26 mouse cellular contexts compared by ENCODE assay signal in genomic region chr3:70860909-70861675, GRCm38 (mm10).
DNase-seq lines count a peak whose midpoint lies in the region; ATAC-seq lines count a peak whose summit lies in the region.
"Had no signal": no experiment of that assay in that cellular context is flagged by ENCODE, and none has a peak within 500 bp of the region (broad histone marks: within the 10 kb centered on the region; RNA-seq: fewer than 3 reads in every experiment).

No protein-coding gene starts in this region.

- H3K4me2 ChIP-seq in forebrain, embryonic 15.5 days (replicated peaks) = no peak overlapping the region
- no peak overlapping the region for H3K4me2 ChIP-seq in forebrain, embryonic 12.5 days
- no peak overlapping the region for H3K4me2 ChIP-seq in midbrain, embryonic 16.5 days (ENCODE audit: low read length)
- H3K4me2 ChIP-seq in midbrain, embryonic 13.5 days (replicated peaks) = no peak overlapping the region
- H3K4me2 ChIP-seq: embryonic facial prominence, embryonic 13.5 days; heart, embryonic 11.5 days; neural tube, embryonic 12.5 days had no signal

- H3K9ac ChIP-seq in forebrain, embryonic 15.5 days (replicated peaks) = no peak overlapping the region
- no peak overlapping the region for H3K9ac ChIP-seq in forebrain, embryonic 12.5 days
- H3K9ac ChIP-seq in midbrain, embryonic 16.5 days (ENCODE audit: low read depth, low read length) = no peak overlapping the region
- H3K9ac ChIP-seq in midbrain, embryonic 13.5 days (replicated peaks) = no peak overlapping the region
- H3K9ac ChIP-seq: embryonic facial prominence, embryonic 13.5 days; neural tube, embryonic 12.5 days had no signal

- no peaks in the 10 kb centered on the region for H3K27me3 ChIP-seq in forebrain, embryonic 15.5 days
- H3K27me3 ChIP-seq in forebrain, embryonic 12.5 days = no peaks in the 10 kb centered on the region
- H3K27me3 ChIP-seq in midbrain, embryonic 16.5 days (ENCODE audit: control insufficient read depth, insufficient read depth, low read depth, low read length) = no peaks in the 10 kb centered on the region
- no peaks in the 10 kb centered on the region for H3K27me3 ChIP-seq in midbrain, embryonic 13.5 days
- H3K27me3 ChIP-seq: embryonic facial prominence, embryonic 13.5 days; neural tube, embryonic 12.5 days had no signal

- WGBS in forebrain, embryonic 15.5 days = 43% methylated on average over 8 of the region's 8 CpGs
- 76% methylated on average over 8 of the region's 8 CpGs for WGBS in forebrain, embryonic 12.5 days
- 59% methylated on average over 8 of the region's 8 CpGs for WGBS in midbrain, embryonic 16.5 days
- 70% methylated on average over 8 of the region's 8 CpGs for WGBS in midbrain, embryonic 13.5 days

- DNase-seq in layer of hippocampus, adult 8-10 months (ENCODE audit: low spot score in 2 of 2) = peak; percentile 25 to 37
- DNase-seq in gastrocnemius, postnatal 4 days (ENCODE audit: low spot score in 2 of 2) = no peak
- DNase-seq in thymus, postnatal 25 days = no peak
- DNase-seq in heart, postnatal 25 days (ENCODE audit: low spot score) = no peak
- DNase-seq: adrenal gland, postnatal 25 days; cerebellum, adult 18-20 months; cerebellum, postnatal 25 days; embryo, embryonic 11 days; heart, adult 11 months; kidney, adult 18-20 months; kidney, postnatal 4 days; liver; lung, postnatal 4 days; right cerebral cortex, postnatal 4 days; thymus, postnatal 4 days had no signal

- H3K4me3 ChIP-seq in forebrain, embryonic 15.5 days = no peak overlapping the region
- no peak overlapping the region for H3K4me3 ChIP-seq in forebrain, embryonic 12.5 days (replicated peaks)
- no peak overlapping the region for H3K4me3 ChIP-seq in midbrain, embryonic 16.5 days (ENCODE audit: low read depth, low read length)
- no peak overlapping the region for H3K4me3 ChIP-seq in midbrain, embryonic 13.5 days (replicated peaks)
- H3K4me3 ChIP-seq: embryonic facial prominence, embryonic 13.5 days; erythroblast, embryonic 14.5 days; hindbrain, embryonic 10.5 days; limb, embryonic 10.5 days; neural tube, embryonic 12.5 days had no signal

- peaks cover 6% of the 10 kb centered on the region; the same call in 1 of the 2 replicates for H3K4me1 ChIP-seq in forebrain, embryonic 15.5 days
- H3K4me1 ChIP-seq in forebrain, embryonic 12.5 days = no peaks in the 10 kb centered on the region
- H3K4me1 ChIP-seq in midbrain, embryonic 16.5 days (ENCODE audit: control insufficient read depth, insufficient read depth, low read length) = no peaks in the 10 kb centered on the region; the same call in 1 of the 2 replicates
- H3K4me1 ChIP-seq in midbrain, embryonic 13.5 days (replicated peaks) = no peaks in the 10 kb centered on the region
- H3K4me1 ChIP-seq: embryonic facial prominence, embryonic 13.5 days; hindbrain, embryonic 10.5 days; limb, embryonic 10.5 days; neural tube, embryonic 12.5 days had no signal

- intact Hi-C loops in heart, postnatal 25 days (cut with DNase I) = no loop called here

- H3K36me3 ChIP-seq in forebrain, embryonic 15.5 days = no peaks in the 10 kb centered on the region
- no peaks in the 10 kb centered on the region for H3K36me3 ChIP-seq in forebrain, embryonic 12.5 days (replicated peaks)
- no peaks in the 10 kb centered on the region for H3K36me3 ChIP-seq in midbrain, embryonic 16.5 days (ENCODE audit: control insufficient read depth, insufficient read depth, low read length)
- H3K36me3 ChIP-seq in midbrain, embryonic 13.5 days = no peaks in the 10 kb centered on the region
- H3K36me3 ChIP-seq: embryonic facial prominence, embryonic 13.5 days; hindbrain, embryonic 10.5 days; limb, embryonic 10.5 days; neural tube, embryonic 12.5 days had no signal

- no peaks in the 10 kb centered on the region for H3K9me3 ChIP-seq in forebrain, embryonic 15.5 days
- H3K9me3 ChIP-seq in forebrain, embryonic 12.5 days = no peaks in the 10 kb centered on the region
- no peaks in the 10 kb centered on the region for H3K9me3 ChIP-seq in midbrain, embryonic 16.5 days (replicated peaks; ENCODE audit: control insufficient read depth, low read length, poor library complexity, severe bottlenecking)
- H3K9me3 ChIP-seq in midbrain, embryonic 13.5 days = no peaks in the 10 kb centered on the region
- H3K9me3 ChIP-seq: embryonic facial prominence, embryonic 13.5 days; hindbrain, embryonic 10.5 days; limb, embryonic 10.5 days; neural tube, embryonic 12.5 days had no signal

- H3K27ac ChIP-seq in forebrain, embryonic 15.5 days (replicated peaks) = peak overlapping the region; percentile 74
- no peak overlapping the region for H3K27ac ChIP-seq in forebrain, embryonic 12.5 days
- no peak overlapping the region for H3K27ac ChIP-seq in midbrain, embryonic 16.5 days (ENCODE audit: low read length)
- no peak overlapping the region for H3K27ac ChIP-seq in midbrain, embryonic 13.5 days
- H3K27ac ChIP-seq: embryonic facial prominence, embryonic 13.5 days; hindbrain, embryonic 10.5 days; limb, embryonic 10.5 days; neural tube, embryonic 12.5 days had no signal

- ATAC-seq in forebrain, embryonic 15.5 days (replicated peaks) = peak; percentile 95
- no peak for ATAC-seq in forebrain, embryonic 12.5 days (ENCODE audit: low FRiP score)
- ATAC-seq in midbrain, embryonic 16.5 days = peak; percentile 36
- no peak for ATAC-seq in midbrain, embryonic 13.5 days
- ATAC-seq: inflammation-experienced regulatory T-cells, adult 6 months had no signal

Comparison
In these comparisons a context has a peak if more than half of its experiments do, and no peak if none do; other contexts are left out.
1. ATAC-seq: peak in forebrain, embryonic 15.5 days (single experiment) and midbrain, embryonic 16.5 days (single experiment); none in forebrain, embryonic 12.5 days (single experiment) and midbrain, embryonic 13.5 days (single experiment).
2. DNase-seq: peak in layer of hippocampus, adult 8-10 months (2 of 2); none in gastrocnemius, postnatal 4 days (0 of 2), thymus, postnatal 25 days (single experiment) and heart, postnatal 25 days (single experiment).